Mouse (Mus musculus): ENCODE data around the gene Prickle2. TPM values are rescaled to one million over a fixed set of nuclear protein-coding genes. Genes with fewer than 3 reads are reported as not detected.

Gene Prickle2
- total RNA-seq, 2 experiments from 2014 or later: 11.4 to 12.7 TPM

GRCm38 (mm10) chr6:92395143-92395542 lies 310.8 kb downstream of the Prickle2 start:
- no peak for DNase-seq (ENCODE audit: low spot score in 2 of 2)

- DNase-seq (ENCODE audit: low spot score in 2 of 2): no peak
Measured at GRCm38 (mm10) chr6:92394628-92395027, 311.3 kb downstream of the Prickle2 start.

- DNase-seq (ENCODE audit: low spot score in 2 of 2): peak in 1 of 2 experiments; percentile 15
Measured at GRCm38 (mm10) chr6:92390321-92390720, 315.6 kb downstream of the Prickle2 start.

- no peak for DNase-seq (ENCODE audit: low spot score in 2 of 2)
Measured at GRCm38 (mm10) chr6:92388681-92389080, 317.3 kb downstream of the Prickle2 start.

GRCm38 (mm10) chr6:92383196-92383782 lies 322.7 kb downstream of the Prickle2 start:
- DNase-seq (ENCODE audit: low spot score in 2 of 2): no peak

- DNase-seq (ENCODE audit: low spot score in 2 of 2): no peak
Measured at GRCm38 (mm10) chr6:92381085-92381484, 324.9 kb downstream of the Prickle2 start.

- DNase-seq (ENCODE audit: low spot score in 2 of 2): no peak
Measured at GRCm38 (mm10) chr6:92374826-92375225, 331.1 kb downstream of the Prickle2 start.

GRCm38 (mm10) chr6:92370896-92371295 lies 335.1 kb downstream of the Prickle2 start:
- no peak for DNase-seq (ENCODE audit: low spot score in 2 of 2)

GRCm38 (mm10) chr6:92347278-92348028 lies 358.5 kb downstream of the Prickle2 start:
- DNase-seq (ENCODE audit: low spot score in 2 of 2): no peak

GRCm38 (mm10) chr6:92346729-92347128 lies 359.2 kb downstream of the Prickle2 start:
- no peak for DNase-seq (ENCODE audit: low spot score in 2 of 2)

GRCm38 (mm10) chr6:92345151-92345550 lies 360.8 kb downstream of the Prickle2 start:
- DNase-seq (ENCODE audit: low spot score in 2 of 2): no peak

GRCm38 (mm10) chr6:92344588-92344987 lies 361.4 kb downstream of the Prickle2 start:
- no peak for DNase-seq (ENCODE audit: low spot score in 2 of 2)

Other genes starting within 250 kb of the Prickle2 start
- gene A730049H05Rik, start 110.3 kb upstream of the Prickle2 start, total RNA-seq (2021): under 1 TPM; 0.16 to 0.20 TPM
- gene Gm15737, start 163.2 kb upstream of the Prickle2 start, total RNA-seq (2021): under 1 TPM; 0.52 to 0.91 TPM
- 10 to 100 TPM; 34.0 to 36.3 TPM for gene Adamts9, start 237.3 kb upstream of the Prickle2 start, total RNA-seq (2021)

Measured in gastrocnemius, postnatal 4 days (tissue).